Mouse (Mus musculus): ENCODE results near the gene Anxa6. TPM values are rescaled to one million over a fixed set of nuclear protein-coding genes. Genes with fewer than 3 reads are reported as not detected.

Gene Anxa6
- polyA plus RNA-seq, 1 experiment: 0.04 TPM

DNA sequence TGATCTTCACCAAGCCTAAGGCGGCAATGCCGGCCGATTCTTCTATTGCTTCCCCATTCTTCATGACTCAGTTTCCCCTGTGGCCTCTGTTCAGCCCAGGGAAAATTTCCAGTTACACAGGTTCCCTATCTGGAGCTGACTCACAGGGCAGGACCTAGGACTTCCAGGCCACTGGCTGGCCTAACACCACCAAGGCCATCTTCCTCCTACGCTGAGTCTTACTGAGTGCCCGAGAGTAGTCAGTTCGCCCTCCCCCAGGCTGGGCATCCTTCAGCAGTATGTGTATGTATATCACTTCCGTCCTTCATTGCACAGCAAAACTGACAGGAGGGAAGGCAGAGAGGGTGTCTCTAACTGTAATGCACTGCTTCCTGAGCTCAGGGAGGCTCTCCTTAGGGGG lies 99.0 kb downstream of the Anxa6 start:
- TF ChIP-seq GATA1 (IDR thresholded peaks at IDR 0.05; ENCODE audit: low read length): no peak

DNA sequence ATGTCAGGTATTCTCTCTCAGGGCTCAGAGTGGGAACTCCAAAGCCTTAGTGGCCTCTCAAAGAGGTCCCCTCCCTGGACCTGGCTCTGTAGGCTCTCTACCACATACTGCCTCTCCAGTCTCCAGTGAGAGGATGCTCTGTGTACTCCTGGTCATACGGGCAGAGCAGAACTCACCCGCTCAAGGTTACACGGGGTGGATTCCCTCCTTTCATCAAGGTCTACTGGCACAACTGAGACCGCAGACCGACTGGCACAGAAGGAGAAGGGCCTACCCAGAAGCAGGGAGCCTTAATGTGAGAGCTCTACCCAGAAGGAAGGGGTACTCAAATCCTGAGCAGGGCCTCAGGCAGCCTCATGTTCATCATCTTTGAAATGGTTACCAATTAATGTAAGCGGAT lies 100.7 kb downstream of the Anxa6 start:
- TF ChIP-seq GATA1 (IDR thresholded peaks at IDR 0.05; ENCODE audit: low read length): no peak

DNA sequence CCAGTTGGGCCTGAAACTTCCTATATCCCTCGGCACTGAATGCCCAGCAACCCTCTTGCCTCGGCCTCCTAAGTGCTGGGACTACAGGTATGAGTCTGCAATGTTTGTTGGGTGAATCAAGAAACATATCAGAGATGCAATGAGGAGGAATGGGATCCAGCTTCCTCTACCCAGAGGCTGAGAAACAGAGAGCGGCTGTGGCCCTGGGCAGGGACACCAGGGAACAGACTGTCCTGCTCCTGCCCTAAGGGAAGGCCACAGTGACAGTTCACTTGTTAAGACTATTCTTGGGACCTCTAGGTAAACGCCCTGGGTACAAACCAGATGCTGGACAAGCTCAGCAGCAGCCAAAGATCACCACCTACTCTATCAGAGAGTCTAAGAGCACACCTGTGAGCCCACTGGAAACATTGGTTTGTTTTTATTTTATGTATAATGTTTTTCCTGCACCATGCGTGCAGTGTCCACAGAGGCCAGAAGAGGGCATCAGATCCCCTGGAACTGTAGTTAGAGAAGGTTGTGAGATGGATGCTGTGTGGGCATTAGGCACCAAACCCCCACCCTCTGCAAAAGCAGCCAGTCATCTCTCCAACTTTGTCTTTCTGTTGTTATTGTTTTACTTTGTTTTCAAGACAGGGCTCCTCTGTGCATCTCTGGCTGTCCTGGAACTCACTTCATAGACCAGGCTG lies 101.7 kb downstream of the Anxa6 start:
- TF ChIP-seq GATA1 (IDR thresholded peaks at IDR 0.05; ENCODE audit: low read length): no peak

DNA sequence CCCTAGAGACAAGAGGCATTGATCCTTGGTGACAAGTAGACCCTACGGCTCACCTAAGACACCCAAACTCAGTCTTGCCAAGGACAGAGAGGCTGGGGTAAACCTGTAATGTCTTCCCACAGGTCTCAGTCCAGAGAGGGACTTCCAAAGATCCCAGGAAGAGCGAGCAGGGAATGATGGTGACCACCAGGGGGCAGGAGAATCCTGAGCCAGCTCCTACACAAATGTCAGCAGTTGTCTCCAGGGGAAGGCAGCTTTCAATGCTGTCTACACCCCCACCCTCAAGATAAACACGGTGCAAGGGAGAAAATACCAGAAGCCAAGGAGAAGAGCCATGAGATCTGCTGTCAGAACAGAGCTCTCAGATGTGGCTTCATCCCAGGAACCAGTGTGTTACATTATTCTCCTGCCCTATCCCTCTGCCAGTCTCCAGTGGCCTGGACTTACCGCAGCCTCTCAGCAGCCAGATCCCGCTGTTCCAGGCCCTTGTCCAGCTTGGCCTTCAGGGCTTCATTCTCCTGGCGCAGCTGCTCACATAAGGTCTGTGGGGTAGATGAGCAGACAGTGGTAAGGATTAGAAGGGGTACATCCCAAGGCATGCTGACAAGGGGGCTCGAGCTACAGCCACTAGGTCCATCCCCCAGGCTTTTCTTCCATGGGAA lies 102.8 kb downstream of the Anxa6 start:
- no peak for TF ChIP-seq GATA1 (IDR thresholded peaks at IDR 0.05; ENCODE audit: low read length)

DNA sequence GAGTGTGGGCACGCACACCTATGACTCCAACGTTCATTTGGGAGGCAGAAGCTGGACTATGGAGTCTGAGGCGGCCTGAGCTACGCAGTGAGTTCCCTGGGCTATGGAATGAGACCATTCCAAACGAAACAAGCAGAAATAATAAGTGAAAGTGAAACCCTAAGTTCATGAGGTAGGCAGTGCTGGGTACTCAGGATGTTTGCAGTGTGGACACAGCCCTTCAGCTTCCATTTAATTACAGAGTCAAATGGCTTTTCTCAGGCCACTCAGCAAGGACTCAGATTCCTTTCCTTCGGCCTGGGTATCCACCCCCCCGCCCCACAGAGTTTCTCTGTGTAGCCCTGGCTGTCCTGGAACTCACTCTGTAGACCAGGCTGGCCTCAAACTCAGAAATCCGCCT lies 103.5 kb downstream of the Anxa6 start:
- no peak for TF ChIP-seq GATA1 (IDR thresholded peaks at IDR 0.05; ENCODE audit: low read length)

DNA sequence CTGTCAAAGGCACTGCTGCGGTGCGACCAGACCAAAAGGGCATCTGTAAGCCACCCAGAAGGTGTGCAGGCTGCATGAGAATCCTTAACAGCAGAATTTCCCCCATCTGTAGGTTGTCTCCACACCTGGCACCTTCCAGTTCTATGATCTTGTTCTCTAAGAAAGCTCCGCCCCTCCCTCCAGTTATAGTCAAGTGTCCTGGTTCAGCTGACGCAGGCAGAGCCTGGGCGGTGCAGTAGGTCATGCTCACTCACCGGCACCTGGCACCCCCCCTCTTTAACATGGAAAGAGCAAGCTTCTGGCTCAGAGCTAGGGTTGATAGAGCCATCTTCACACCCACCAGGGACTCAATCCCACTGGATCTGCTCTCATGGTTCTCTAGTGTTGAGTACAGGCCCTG lies 104.0 kb downstream of the Anxa6 start:
- TF ChIP-seq GATA1 (IDR thresholded peaks at IDR 0.05; ENCODE audit: low read length): no peak

Other genes starting within 250 kb of the Anxa6 start
- 3.3 and 5.6 TPM in 2 replicates for gene Cdc42se2, start 245.8 kb downstream of the Anxa6 start, polyA plus RNA-seq (2012)
- gene Lyrm7, start 172.5 kb downstream of the Anxa6 start, polyA plus RNA-seq (2012): 0.10 and 0.30 TPM in 2 replicates
- 1,096 and 1,499 TPM in 2 replicates for gene Hint1, start 167.1 kb downstream of the Anxa6 start, polyA plus RNA-seq (2012)
- gene Gpx3, start 131.0 kb downstream of the Anxa6 start, polyA plus RNA-seq (2012): not detected in 2 replicates
- 28.6 and 29.7 TPM in 2 replicates for gene Tnip1, start 70.5 kb downstream of the Anxa6 start, polyA plus RNA-seq (2012)
- gene Ccdc69, start 44.7 kb upstream of the Anxa6 start, polyA plus RNA-seq (2012): not detected in 2 replicates
- gene Gm2a, start 64.7 kb upstream of the Anxa6 start, polyA plus RNA-seq (2012): not detected in 2 replicates
- not detected in 2 replicates for gene Slc36a3, start 118.3 kb upstream of the Anxa6 start, polyA plus RNA-seq (2012)
- not detected in 2 replicates for gene Slc36a2, start 151.6 kb upstream of the Anxa6 start, polyA plus RNA-seq (2012)
- gene Slc36a1, start 170.9 kb upstream of the Anxa6 start, polyA plus RNA-seq (2012): 6.6 and 8.6 TPM in 2 replicates